Mouse (Mus musculus) ES-CJ7 (cell line): ENCODE results near the gene Tanc1.

Experiments used
- DNase-seq: peaks from one replicate; pipeline ENCODE4 v3.0.0; 2011; ENCODE audit warnings: low read depth, low spot score

Gene Tanc1

GRCm38 (mm10) chr2:59717746-59718294 lies 106.0 kb downstream of the Tanc1 start:
- no peak for DNase-seq

- no peak for DNase-seq
These were observed 107.0 kb downstream of the Tanc1 start for GRCm38 (mm10) chr2:59718601-59719416.

GRCm38 (mm10) chr2:59719831-59720230 lies 108.0 kb downstream of the Tanc1 start:
- no peak for DNase-seq

- no peak for DNase-seq
These were observed 109.3 kb downstream of the Tanc1 start for GRCm38 (mm10) chr2:59721119-59721518.

- DNase-seq = no peak
These were observed 109.9 kb downstream of the Tanc1 start for GRCm38 (mm10) chr2:59721758-59722157.

GRCm38 (mm10) chr2:59723311-59723710 lies 111.5 kb downstream of the Tanc1 start:
- DNase-seq = no peak

GRCm38 (mm10) chr2:59725518-59726185 lies 113.8 kb downstream of the Tanc1 start:
- no peak for DNase-seq

- no peak for DNase-seq
These were observed 120.0 kb downstream of the Tanc1 start for GRCm38 (mm10) chr2:59731831-59732230.

GRCm38 (mm10) chr2:59733410-59733809 lies 121.6 kb downstream of the Tanc1 start:
- no peak for DNase-seq

GRCm38 (mm10) chr2:59736401-59736898 lies 124.6 kb downstream of the Tanc1 start:
- no peak for DNase-seq

- no peak for DNase-seq
These were observed 125.5 kb downstream of the Tanc1 start for GRCm38 (mm10) chr2:59737368-59737767.

- no peak for DNase-seq
These were observed 126.5 kb downstream of the Tanc1 start for GRCm38 (mm10) chr2:59738356-59738755.

- DNase-seq = no peak
These were observed 127.2 kb downstream of the Tanc1 start for GRCm38 (mm10) chr2:59739036-59739435.

- no peak for DNase-seq
These were observed 130.8 kb downstream of the Tanc1 start for GRCm38 (mm10) chr2:59742500-59743116.

GRCm38 (mm10) chr2:59745428-59745827 lies 133.6 kb downstream of the Tanc1 start:
- DNase-seq = peak; percentile 72

GRCm38 (mm10) chr2:59746070-59746469 lies 134.2 kb downstream of the Tanc1 start:
- peak; percentile 28 for DNase-seq

- DNase-seq = no peak
These were observed 135.9 kb downstream of the Tanc1 start for GRCm38 (mm10) chr2:59747757-59748156.

- DNase-seq = peak; percentile 55
These were observed 137.5 kb downstream of the Tanc1 start for GRCm38 (mm10) chr2:59749371-59749770.

- DNase-seq = no peak
These were observed 139.3 kb downstream of the Tanc1 start for GRCm38 (mm10) chr2:59751172-59751571.

GRCm38 (mm10) chr2:59752148-59752547 lies 140.3 kb downstream of the Tanc1 start:
- no peak for DNase-seq

GRCm38 (mm10) chr2:59752766-59753165 lies 140.9 kb downstream of the Tanc1 start:
- DNase-seq = no peak

- no peak for DNase-seq
These were observed 144.4 kb downstream of the Tanc1 start for GRCm38 (mm10) chr2:59756137-59756753.
